Mouse (Mus musculus) forebrain, postnatal 0 days (tissue): ENCODE results near the gene Ncf4. TPM values are rescaled to one million over a fixed set of nuclear protein-coding genes. Genes with fewer than 3 reads are reported as not detected.
"Not testable (repeated sequence)": the region's sequence is repeated elsewhere in the genome, so short reads cannot be mapped to it uniquely, and the experiment has no call there.

Experiments used
- ATAC-seq: fragments of 200-750 bp; cut with Nextera tagmentation; 2 replicates; pipeline ENCODE4 v1.8.0; 2017; ENCODE audit warnings: mild to moderate bottlenecking, moderate library complexity
- DNase-seq: peaks from one replicate; pipeline ENCODE4 v3.0.0-alpha.2; 2015
- H3K27ac ChIP-seq: fragments of 300-500 bp; sonication (generic); 2 replicates; pipeline ENCODE4 v1.5.1; 2014; ENCODE audit warnings: low read depth, mild to moderate bottlenecking, antibody characterized with exemption, low read length, moderate library complexity, mixed read lengths
- H3K27me3 ChIP-seq: fragments of 300-500 bp; sonication (generic); 2 replicates; pipeline ENCODE4 v1.6.1; 2014; ENCODE audit warnings: mild to moderate bottlenecking, low read length, mixed read lengths; ENCODE audit not compliant: insufficient read depth
- H3K36me3 ChIP-seq: fragments of 300-500 bp; sonication (generic); 2 replicates; pipeline ENCODE4 v1.6.1; 2014; ENCODE audit warnings: mild to moderate bottlenecking, moderate library complexity; ENCODE audit not compliant: insufficient read depth
- H3K4me1 ChIP-seq: fragments of 300-500 bp; sonication (generic); 2 replicates; pipeline ENCODE4 v1.6.1; 2014; ENCODE audit warnings: antibody characterized with exemption; ENCODE audit not compliant: insufficient read depth
- H3K4me2 ChIP-seq: fragments of 300-500 bp; sonication (generic); 2 replicates; pipeline ENCODE4 v1.6.1; 2014; ENCODE audit warnings: low read depth, mild to moderate bottlenecking, moderate library complexity
- H3K4me3 ChIP-seq: fragments of 300-500 bp; sonication (generic); 2 replicates; pipeline ENCODE4 v1.5.1; 2014; ENCODE audit warnings: low read depth, low read length, mixed read lengths
- H3K9ac ChIP-seq: fragments of 300-500 bp; sonication (generic); 2 replicates; pipeline ENCODE4 v1.6.1; 2014; ENCODE audit warnings: mild to moderate bottlenecking
- H3K9me3 ChIP-seq: fragments of 300-500 bp; sonication (generic); 2 replicates; pipeline ENCODE4 v1.6.1; 2016; ENCODE audit warnings: low read length
- CTCF ChIP-seq: sonication (generic); IDR thresholded peaks from 2 replicates; pipeline ENCODE4 v1.5.1; 2016; ENCODE audit warnings: antibody characterized with exemption, control low read depth, low read depth
- WGBS: fragments of 180-500 bp; shearing (Covaris S2); extraction: QIAGEN DNeasy Blood & Tissue Kit; methylation state at CpG from one replicate; pipeline ENCODE4 v1.1.7; 2014; 5-methylcytosine and 5-hydroxymethylcytosine counted together
- polyA plus RNA-seq: library from polyadenylated mRNA; unstranded; fragments of >200 nt; fragmentation: Nextera tagmentation; extraction: Ambion mirVana; gene quantifications from 2 replicates; pipeline ENCODE4 v1.2.1, GENCODE M21; 2015
- total RNA-seq: library from RNA; depleted of rRNA; stranded (reverse); fragments of >200 nt; gene quantifications from 2 replicates; pipeline ENCODE4 v1.2.3, GENCODE M21; 2014

Ncf4 gene
- total and polyA plus RNA-seq, 2 experiments from 2014 or later: 0.86 to 2.0 TPM

DNA sequence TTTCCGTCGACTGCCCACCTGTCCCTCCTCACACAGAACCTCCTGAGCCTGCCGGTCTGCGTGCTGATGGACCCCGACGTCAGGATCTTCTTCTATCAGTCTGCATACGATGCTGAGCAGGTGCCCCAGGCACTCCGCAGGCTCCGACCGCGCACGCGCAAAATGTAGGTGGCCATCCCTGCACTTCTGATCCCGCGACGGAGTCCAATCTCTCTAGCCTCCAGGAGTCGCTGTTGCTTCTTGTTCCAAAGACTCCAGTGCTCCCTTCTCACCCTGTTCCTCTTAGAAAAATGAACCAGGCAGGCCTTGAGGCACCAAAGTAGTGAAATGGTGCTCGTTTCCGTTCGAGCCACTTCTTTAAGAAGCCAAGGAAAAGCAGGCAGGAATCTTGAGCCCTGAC lies 10.2 kb downstream of the Ncf4 start:
- Histone ChIP-seq H3K36me3 (no peaks in the 10 kb centered on the region), H3K27me3 (no peaks in the 10 kb centered on the region), H3K4me2 (peak overlapping the region; percentile 8; the same call in 1 of the 2 replicates), H3K27ac (no peak overlapping the region), H3K4me3 (no peak overlapping the region), H3K9ac (no peak overlapping the region), H3K9me3 (no peaks in the 10 kb centered on the region), H3K4me1 (no peaks in the 10 kb centered on the region)
- peak; percentile 71 for DNase-seq
- WGBS: 16% methylated on average over 20 of the region's 20 CpGs
- TF ChIP-seq CTCF: peak; percentile 61
- ATAC-seq: peak; percentile 42

GRCm38 (mm10) chr15:78256602-78257259 lies 12.1 kb downstream of the Ncf4 start:
- not testable (repeated sequence) for H3K27me3 ChIP-seq, H3K4me3 ChIP-seq, H3K4me1 ChIP-seq, H3K4me2 ChIP-seq, H3K9ac ChIP-seq, H3K9me3 ChIP-seq, H3K36me3 ChIP-seq, H3K27ac ChIP-seq, DNase-seq, ATAC-seq

DNA sequence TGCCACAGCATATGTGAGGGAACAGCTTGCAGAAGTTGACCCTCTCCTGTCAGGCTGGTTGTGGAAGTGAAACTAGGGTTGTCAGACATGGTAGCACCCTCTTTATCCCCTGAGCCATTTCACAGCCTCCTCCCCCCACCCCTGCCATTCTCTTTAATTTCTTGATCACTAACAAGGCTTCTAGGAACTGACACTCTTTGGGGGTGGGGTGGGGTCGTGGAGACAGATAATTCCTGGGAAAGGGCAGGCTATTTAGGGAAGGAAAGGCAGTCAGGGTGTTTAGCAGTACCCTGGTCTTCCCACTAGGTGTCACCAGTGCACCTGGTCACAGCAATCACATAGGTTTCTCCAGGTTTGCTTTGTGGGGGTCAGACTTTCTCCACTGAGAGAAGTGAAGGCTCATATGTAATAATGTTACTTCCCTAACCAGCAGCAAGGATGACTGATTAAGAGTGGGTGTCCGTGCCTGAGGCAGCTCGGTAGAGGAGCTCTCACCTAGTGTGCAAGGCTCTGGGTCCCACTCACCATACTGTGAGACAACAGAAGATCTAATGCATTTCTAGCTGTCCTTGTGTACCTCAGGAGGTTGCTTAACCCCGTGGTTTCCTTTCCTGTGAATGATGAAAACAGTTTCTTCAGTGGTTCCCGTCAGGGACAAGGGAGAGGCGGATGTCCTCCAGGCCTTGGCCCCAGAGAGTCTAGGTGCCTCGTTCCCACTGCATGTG lies 12.9 kb downstream of the Ncf4 start:
- no peak overlapping the region for H3K27ac ChIP-seq
- no peak overlapping the region for H3K4me3 ChIP-seq
- H3K4me2 ChIP-seq: no peak overlapping the region
- 47% methylated on average over 7 of the region's 7 CpGs for WGBS
- ATAC-seq (peak; percentile 45), DNase-seq (peak; percentile 79)
- peak; percentile 91 for TF ChIP-seq CTCF
- H3K36me3 ChIP-seq: no peaks in the 10 kb centered on the region
- H3K4me1 ChIP-seq: no peaks in the 10 kb centered on the region
- no peaks in the 10 kb centered on the region for H3K27me3 ChIP-seq
- no peaks in the 10 kb centered on the region for H3K9me3 ChIP-seq
- H3K9ac ChIP-seq: no peak overlapping the region

GRCm38 (mm10) chr15:78258246-78258865 lies 13.8 kb downstream of the Ncf4 start:
- H3K4me3 ChIP-seq: no peak overlapping the region
- no peak overlapping the region for H3K27ac ChIP-seq
- no peaks in the 10 kb centered on the region for H3K27me3 ChIP-seq
- no peaks in the 10 kb centered on the region for H3K4me1 ChIP-seq
- DNase-seq (no peak), ATAC-seq (no peak)
- H3K9ac ChIP-seq: no peak overlapping the region
- 82% methylated on average over 10 of the region's 10 CpGs for WGBS
- no peak for TF ChIP-seq CTCF
- H3K9me3 ChIP-seq: no peaks in the 10 kb centered on the region
- no peaks in the 10 kb centered on the region for H3K36me3 ChIP-seq
- no peak overlapping the region for H3K4me2 ChIP-seq

GRCm38 (mm10) chr15:78260668-78261333 lies 16.2 kb downstream of the Ncf4 start:
- no peaks in the 10 kb centered on the region for H3K4me1 ChIP-seq
- DNase-seq (no peak), ATAC-seq (no peak)
- no peak overlapping the region for H3K9ac ChIP-seq
- no peaks in the 10 kb centered on the region for H3K27me3 ChIP-seq
- WGBS: 69% methylated on average over 13 of the region's 13 CpGs
- no peak for TF ChIP-seq CTCF
- no peaks in the 10 kb centered on the region for H3K9me3 ChIP-seq
- no peaks in the 10 kb centered on the region for H3K36me3 ChIP-seq
- H3K4me2 ChIP-seq: no peak overlapping the region
- H3K4me3 ChIP-seq: no peak overlapping the region
- H3K27ac ChIP-seq: no peak overlapping the region

DNA sequence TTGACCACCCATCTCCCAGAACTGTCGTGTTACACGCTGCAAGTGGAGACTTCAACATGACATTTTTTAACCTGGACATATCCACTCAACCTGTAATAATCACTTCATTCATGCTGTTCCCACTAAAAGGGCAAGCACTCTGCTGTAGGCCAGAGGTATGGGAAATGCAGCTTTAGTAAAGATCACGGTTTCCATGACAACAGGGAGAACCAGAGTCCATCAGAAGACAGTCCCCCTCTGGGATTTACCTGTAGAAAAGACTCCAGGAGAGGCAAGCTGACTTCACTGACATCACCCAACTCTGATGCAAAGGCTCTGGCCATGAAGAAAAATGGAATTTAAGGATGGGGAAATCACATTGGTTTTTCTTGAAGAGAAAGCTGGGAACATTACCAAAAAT lies 18.7 kb downstream of the Ncf4 start:
- Histone ChIP-seq H3K9ac (no peak overlapping the region), H3K27ac (no peak overlapping the region), H3K4me2 (no peak overlapping the region), H3K36me3 (no peaks in the 10 kb centered on the region), H3K4me3 (no peak overlapping the region), H3K4me1 (no peaks in the 10 kb centered on the region), H3K27me3 (no peaks in the 10 kb centered on the region), H3K9me3 (no peaks in the 10 kb centered on the region)
- ATAC-seq (0 out of 2 replicates have a peak, but pooled peaks have one; percentile 23), DNase-seq (no peak)
- TF ChIP-seq CTCF: no peak
- 61% methylated on average over 3 of the region's 3 CpGs for WGBS
